Mouse (Mus musculus) heart, postnatal 0 days (tissue): ENCODE results near the gene Sit1.

ENCODE experiments used
- CTCF ChIP-seq: IDR thresholded peaks from 2 replicates; pipeline ENCODE4 v1.5.1; 2016; ENCODE audit warnings: antibody characterized with exemption, control low read depth, low read depth
- EP300 ChIP-seq: IDR thresholded peaks from 2 replicates; pipeline ENCODE4 v1.6.1; 2016; ENCODE audit warnings: antibody characterized with exemption, low read depth

DNA sequence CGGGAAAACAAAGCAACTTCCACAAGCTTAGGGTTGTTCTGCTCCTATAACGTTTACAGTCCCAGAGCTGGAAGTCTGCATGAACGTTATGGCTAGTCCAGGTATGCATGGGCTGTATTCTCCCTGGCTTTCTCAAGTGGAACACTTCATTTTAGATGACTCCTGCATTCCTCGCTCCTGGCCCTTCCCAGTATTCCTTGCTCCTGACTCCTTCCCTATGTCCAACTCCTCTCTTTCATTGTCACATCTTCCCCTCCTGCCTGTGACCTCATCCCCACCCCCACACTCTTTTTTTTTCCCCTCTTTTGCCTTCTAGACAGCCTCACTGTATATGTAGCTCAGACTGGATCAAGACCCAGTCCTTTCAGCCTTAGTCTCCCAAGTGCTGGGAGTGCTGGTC lies 30.3 kb upstream of the Sit1 start:
- no peak for TF ChIP-seq EP300
- no peak for TF ChIP-seq CTCF
